Mouse (Mus musculus): ENCODE results near the gene Tspan8.

- no peak for TF ChIP-seq CTCF (IDR thresholded peaks at IDR 0.05; ENCODE audit: borderline replicate concordance, control insufficient read depth, extremely low read depth, insufficient read depth, low read length, poor library complexity)
- TF ChIP-seq POLR2A (IDR thresholded peaks at IDR 0.05; ENCODE audit: control insufficient read depth, extremely low read depth, insufficient read depth, low read length, poor library complexity): no peak
Observed at GRCm38 (mm10) chr10:115860210-115860880, 43.7 kb downstream of the Tspan8 start.
